Mouse (Mus musculus) lung, postnatal 0 days (tissue): ENCODE results near the gene Cd40lg. TPM values are rescaled to one million over a fixed set of nuclear protein-coding genes. Genes with fewer than 3 reads are reported as not detected.

Experiments used
- ATAC-seq: fragments of 200-750 bp; cut with Nextera tagmentation; 2 replicates; pipeline ENCODE4 v1.8.0; 2017; ENCODE audit warnings: moderate library complexity
- DNase-seq: peaks from one replicate; pipeline ENCODE4 v3.0.0-alpha.2; 2016; ENCODE audit warnings: low spot score
- H3K27ac ChIP-seq: fragments of 300-500 bp; sonication (generic); 2 replicates; pipeline ENCODE4 v1.5.1; 2014; ENCODE audit warnings: antibody characterized with exemption, mild to moderate bottlenecking, low read length, mixed read lengths
- H3K27me3 ChIP-seq: fragments of 300-500 bp; sonication (generic); replicated peaks from 2 replicates; pipeline ENCODE4 v1.6.1; 2014; ENCODE audit warnings: low read length, mixed read lengths; ENCODE audit not compliant: insufficient read depth
- H3K36me3 ChIP-seq: fragments of 300-500 bp; sonication (generic); 2 replicates; pipeline ENCODE4 v1.6.1; 2014; ENCODE audit warnings: low read length, mixed read lengths; ENCODE audit not compliant: insufficient read depth
- H3K4me1 ChIP-seq: fragments of 300-500 bp; sonication (generic); 2 replicates; pipeline ENCODE4 v1.6.1; 2014; ENCODE audit warnings: antibody characterized with exemption, low read depth, low read length, mixed read lengths; ENCODE audit not compliant: insufficient read depth
- H3K4me2 ChIP-seq: fragments of 300-500 bp; sonication (generic); replicated peaks from 2 replicates; pipeline ENCODE4 v1.6.1; 2014; ENCODE audit warnings: low read depth, mild to moderate bottlenecking, low read length, moderate library complexity, mixed read lengths
- H3K4me3 ChIP-seq: fragments of 300-500 bp; sonication (generic); 2 replicates; pipeline ENCODE4 v1.5.1; 2014; ENCODE audit warnings: low read depth, low read length
- H3K9ac ChIP-seq: fragments of 300-500 bp; sonication (generic); replicated peaks from 2 replicates; pipeline ENCODE4 v1.6.1; 2014; ENCODE audit warnings: low read depth, mild to moderate bottlenecking
- H3K9me3 ChIP-seq: fragments of 300-500 bp; sonication (generic); 2 replicates; pipeline ENCODE4 v1.6.1; 2016; ENCODE audit warnings: low read length, mixed read lengths
- CTCF ChIP-seq: IDR thresholded peaks from 2 replicates; pipeline ENCODE4 v1.5.1; 2016; ENCODE audit warnings: antibody characterized with exemption, mild to moderate bottlenecking
- EP300 ChIP-seq: IDR thresholded peaks from 2 replicates; pipeline ENCODE4 v1.6.1; 2016; ENCODE audit warnings: antibody characterized with exemption, mild to moderate bottlenecking, control low read depth
- WGBS: fragments of 180-500 bp; shearing (Covaris S2); extraction: QIAGEN DNeasy Blood & Tissue Kit; methylation state at CpG from one replicate; pipeline ENCODE4 v1.1.7; 2014; 5-methylcytosine and 5-hydroxymethylcytosine counted together
- polyA plus RNA-seq: library from polyadenylated mRNA; unstranded; fragments of >200 nt; fragmentation: Nextera tagmentation; extraction: Ambion mirVana; gene quantifications from 2 replicates; pipeline ENCODE4 v1.2.1, GENCODE M21; 2015

Cd40lg gene
- polyA plus RNA-seq, 1 experiment from 2014 or later: not detected

DNA sequence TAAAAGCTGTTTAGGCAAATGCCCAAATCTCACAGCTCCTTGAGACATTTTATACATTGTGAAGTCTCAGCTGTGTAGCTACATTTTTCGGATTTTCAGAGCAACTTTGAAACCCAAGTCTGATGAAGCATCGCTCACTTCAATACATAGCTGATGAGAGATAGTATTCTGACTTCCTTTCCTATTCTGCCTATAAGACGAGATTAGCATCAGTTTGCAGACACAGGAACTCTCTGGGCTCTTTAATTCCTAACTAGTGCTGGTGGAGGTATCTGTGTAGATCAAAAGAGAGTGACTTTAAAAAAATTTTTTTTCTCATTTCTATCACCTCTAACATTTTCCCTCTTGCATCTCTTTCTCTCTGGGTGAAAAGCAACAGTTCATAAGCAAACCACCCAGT lies 26.6 kb downstream of the Cd40lg start:
- DNase-seq: no peak
- H3K9me3 ChIP-seq: no peaks in the 10 kb centered on the region
- H3K4me3 ChIP-seq: no peak overlapping the region
- H3K4me1 ChIP-seq: no peaks in the 10 kb centered on the region
- no peaks in the 10 kb centered on the region for H3K27me3 ChIP-seq
- ATAC-seq: no peak
- TF ChIP-seq EP300 (no peak), CTCF (no peak)
- H3K4me2 ChIP-seq: no peak overlapping the region
- H3K9ac ChIP-seq: no peak overlapping the region
- 66% methylated on average over 3 of the region's 3 CpGs for WGBS
- no peak overlapping the region for H3K27ac ChIP-seq
- no peaks in the 10 kb centered on the region for H3K36me3 ChIP-seq

DNA sequence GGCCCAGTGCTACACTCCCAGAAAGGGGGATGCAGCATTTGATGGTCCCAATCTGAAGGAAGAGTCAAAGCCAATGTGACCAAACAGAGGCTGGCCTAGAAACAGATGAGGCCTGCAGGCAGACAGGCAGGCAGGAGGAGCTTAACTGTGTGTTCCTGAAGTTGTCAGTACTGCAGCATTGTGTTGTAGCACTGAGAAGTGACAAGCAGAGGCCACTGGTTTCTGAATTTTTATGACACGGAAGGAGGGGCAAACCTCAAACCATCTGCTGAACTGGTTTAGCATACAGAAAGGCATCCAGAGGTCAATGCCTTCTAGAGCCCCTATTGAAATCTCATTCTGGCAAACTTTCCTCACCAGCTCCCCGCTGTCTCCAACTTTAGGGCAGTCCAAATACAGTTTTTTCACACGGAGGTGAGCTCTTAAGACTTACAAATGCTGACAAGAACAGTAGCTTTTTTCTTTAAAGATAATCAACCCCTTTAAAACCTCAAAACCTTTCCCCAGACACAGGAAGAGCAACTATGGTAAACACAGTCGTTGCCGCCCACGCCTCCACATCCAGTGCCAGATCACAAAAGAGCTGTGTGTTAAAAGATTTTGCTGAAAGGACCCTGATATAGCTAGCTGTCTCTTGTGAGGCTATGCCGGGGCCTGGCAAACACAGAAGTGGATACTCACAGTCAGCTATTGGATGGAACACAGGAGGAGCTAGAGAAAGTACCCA lies 41.5 kb downstream of the Cd40lg start:
- no peak overlapping the region for H3K4me2 ChIP-seq
- WGBS: 43% methylated on average over 7 of the region's 7 CpGs
- no peak for DNase-seq
- no peaks in the 10 kb centered on the region for H3K9me3 ChIP-seq
- no peak for TF ChIP-seq EP300
- H3K9ac ChIP-seq: no peak overlapping the region
- no peaks in the 10 kb centered on the region for H3K4me1 ChIP-seq
- no peak for ATAC-seq
- no peak overlapping the region for H3K27ac ChIP-seq
- no peaks in the 10 kb centered on the region for H3K27me3 ChIP-seq
- no peaks in the 10 kb centered on the region for H3K36me3 ChIP-seq
- no peak overlapping the region for H3K4me3 ChIP-seq

- Histone ChIP-seq H3K4me1 (no peaks in the 10 kb centered on the region), H3K27ac (no peak overlapping the region), H3K9me3 (no peaks in the 10 kb centered on the region), H3K4me2 (no peak overlapping the region), H3K36me3 (no peaks in the 10 kb centered on the region), H3K9ac (no peak overlapping the region), H3K27me3 (no peaks in the 10 kb centered on the region), H3K4me3 (no peak overlapping the region)
- WGBS: 59% methylated on average over 2 of the region's 2 CpGs
- DNase-seq (no peak), ATAC-seq (no peak)
- TF ChIP-seq EP300 (no peak), CTCF (peak; percentile 49)
Measured at GRCm38 (mm10) chrX:57260744-57261143, 48.8 kb downstream of the Cd40lg start.

GRCm38 (mm10) chrX:57263515-57263914 lies 51.6 kb downstream of the Cd40lg start:
- Histone ChIP-seq H3K36me3 (no peaks in the 10 kb centered on the region), H3K4me2 (no peak overlapping the region), H3K4me3 (no peak overlapping the region), H3K4me1 (no peaks in the 10 kb centered on the region), H3K27ac (no peak overlapping the region), H3K9me3 (no peaks in the 10 kb centered on the region), H3K27me3 (no peaks in the 10 kb centered on the region), H3K9ac (no peak overlapping the region)
- WGBS: 73% methylated on average over 4 of the region's 4 CpGs
- DNase-seq (no peak), ATAC-seq (no peak)
- TF ChIP-seq EP300 (no peak), CTCF (no peak)

Other genes with a start within 250 kb of the Cd40lg start
- not detected in 2 replicates for gene Brs3, start 169.1 kb upstream of the Cd40lg start, polyA plus RNA-seq
- gene Htatsf1, start 158.6 kb upstream of the Cd40lg start, polyA plus RNA-seq: 46.3 and 47.8 TPM in 2 replicates
- 0.17 and 0.20 TPM in 2 replicates for gene Vgll1, start 124.0 kb upstream of the Cd40lg start, polyA plus RNA-seq
- gene Arhgef6, start 126.6 kb downstream of the Cd40lg start, polyA plus RNA-seq: 23.3 and 25.9 TPM in 2 replicates
- 50.4 and 52.4 TPM in 2 replicates for gene Rbmx, start 180.9 kb downstream of the Cd40lg start, polyA plus RNA-seq
- not detected in 2 replicates for gene Gm364, start 197.0 kb downstream of the Cd40lg start, polyA plus RNA-seq